Mouse (Mus musculus): ENCODE data around the gene Asap2. TPM values are rescaled to one million over a fixed set of nuclear protein-coding genes. Genes with fewer than 3 reads are reported as not detected.

Asap2 gene
- polyA plus RNA-seq, 1 experiment = 17.5 TPM

GRCm38 (mm10) chr12:21201485-21202269 is 211.4 kb downstream of the Asap2 start:
- no peak for TF ChIP-seq CTCF (IDR thresholded peaks at IDR 0.05; ENCODE audit: insufficient read depth, low read length)
- H3K4me1 ChIP-seq (ENCODE audit: control insufficient read depth, insufficient read depth, low read length) = peaks cover 5% of the 10 kb centered on the region
- no peak for DNase-seq
- WGBS = 78% methylated on average over 10 of the region's 10 CpGs
- no peak overlapping the region for H3K4me3 ChIP-seq (replicated peaks; ENCODE audit: extremely low read depth, low read depth, low read length)

GRCm38 (mm10) chr12:21204701-21205312 is 214.5 kb downstream of the Asap2 start:
- H3K4me1 ChIP-seq (ENCODE audit: control insufficient read depth, insufficient read depth, low read length) = peaks cover 5% of the 10 kb centered on the region
- H3K4me3 ChIP-seq (replicated peaks; ENCODE audit: extremely low read depth, low read depth, low read length) = no peak overlapping the region
- DNase-seq = no peak
- 15% methylated on average over 11 of the region's 11 CpGs for WGBS
- no peak for TF ChIP-seq POLR2A (IDR thresholded peaks at IDR 0.05; ENCODE audit: borderline replicate concordance, extremely low read depth, low read depth, low read length)

- TF ChIP-seq POLR2A (IDR thresholded peaks at IDR 0.05; ENCODE audit: borderline replicate concordance, extremely low read depth, low read depth, low read length) = no peak
- no peak for TF ChIP-seq CTCF (IDR thresholded peaks at IDR 0.05; ENCODE audit: insufficient read depth, low read length)
- H3K4me3 ChIP-seq (replicated peaks; ENCODE audit: extremely low read depth, low read depth, low read length) = no peak overlapping the region
- 88% methylated on average over 4 of the region's 4 CpGs for WGBS
- DNase-seq = no peak
- peaks cover 5% of the 10 kb centered on the region for H3K4me1 ChIP-seq (ENCODE audit: control insufficient read depth, insufficient read depth, low read length)
Observed at GRCm38 (mm10) chr12:21205799-21206198, 215.5 kb downstream of the Asap2 start.

GRCm38 (mm10) chr12:21207422-21207821 is 217.2 kb downstream of the Asap2 start:
- peaks cover 5% of the 10 kb centered on the region for H3K4me1 ChIP-seq (ENCODE audit: control insufficient read depth, insufficient read depth, low read length)
- DNase-seq = no peak
- 72% methylated on average over 5 of the region's 5 CpGs for WGBS
- no peak for TF ChIP-seq POLR2A (IDR thresholded peaks at IDR 0.05; ENCODE audit: borderline replicate concordance, extremely low read depth, low read depth, low read length)
- TF ChIP-seq CTCF (IDR thresholded peaks at IDR 0.05; ENCODE audit: insufficient read depth, low read length) = no peak
- no peak overlapping the region for H3K4me3 ChIP-seq (replicated peaks; ENCODE audit: extremely low read depth, low read depth, low read length)

GRCm38 (mm10) chr12:21208172-21208795 is 218.0 kb downstream of the Asap2 start:
- no peak for DNase-seq
- H3K4me3 ChIP-seq (replicated peaks; ENCODE audit: extremely low read depth, low read depth, low read length) = no peak overlapping the region
- WGBS = 50% methylated on average over 11 of the region's 11 CpGs
- no peak for TF ChIP-seq POLR2A (IDR thresholded peaks at IDR 0.05; ENCODE audit: borderline replicate concordance, extremely low read depth, low read depth, low read length)
- H3K4me1 ChIP-seq (ENCODE audit: control insufficient read depth, insufficient read depth, low read length) = peaks cover 5% of the 10 kb centered on the region

- 81% methylated on average over 10 of the region's 10 CpGs for WGBS
- Histone ChIP-seq H3K4me1 (ENCODE audit: control insufficient read depth, insufficient read depth, low read length) (peaks cover 5% of the 10 kb centered on the region), H3K4me3 (replicated peaks; ENCODE audit: extremely low read depth, low read depth, low read length) (no peak overlapping the region)
- DNase-seq = no peak
- TF ChIP-seq CTCF (IDR thresholded peaks at IDR 0.05; ENCODE audit: insufficient read depth, low read length) (no peak), POLR2A (IDR thresholded peaks at IDR 0.05; ENCODE audit: borderline replicate concordance, extremely low read depth, low read depth, low read length) (no peak)
Observed at GRCm38 (mm10) chr12:21209273-21209672, 219.0 kb downstream of the Asap2 start.

GRCm38 (mm10) chr12:21212876-21213275 is 222.6 kb downstream of the Asap2 start:
- Histone ChIP-seq H3K4me3 (replicated peaks; ENCODE audit: extremely low read depth, low read depth, low read length) (no peak overlapping the region), H3K4me1 (ENCODE audit: control insufficient read depth, insufficient read depth, low read length) (no peaks in the 10 kb centered on the region; the same call in 1 of the 2 replicates)
- DNase-seq = no peak
- WGBS = 91% methylated on average over 17 of the region's 17 CpGs
- TF ChIP-seq POLR2A (IDR thresholded peaks at IDR 0.05; ENCODE audit: borderline replicate concordance, extremely low read depth, low read depth, low read length) (no peak), CTCF (IDR thresholded peaks at IDR 0.05; ENCODE audit: insufficient read depth, low read length) (no peak)

GRCm38 (mm10) chr12:21214551-21215165 is 224.4 kb downstream of the Asap2 start:
- H3K4me1 ChIP-seq (ENCODE audit: control insufficient read depth, insufficient read depth, low read length) = no peaks in the 10 kb centered on the region
- TF ChIP-seq CTCF (IDR thresholded peaks at IDR 0.05; ENCODE audit: insufficient read depth, low read length) (no peak), POLR2A (IDR thresholded peaks at IDR 0.05; ENCODE audit: borderline replicate concordance, extremely low read depth, low read depth, low read length) (no peak)
- 90% methylated on average over 8 of the region's 8 CpGs for WGBS
- H3K4me3 ChIP-seq (replicated peaks; ENCODE audit: extremely low read depth, low read depth, low read length) = no peak overlapping the region
- no peak for DNase-seq

GRCm38 (mm10) chr12:21217776-21218444 is 227.7 kb downstream of the Asap2 start:
- DNase-seq = no peak
- WGBS = 43% methylated on average over 11 of the region's 11 CpGs
- Histone ChIP-seq H3K4me1 (ENCODE audit: control insufficient read depth, insufficient read depth, low read length) (no peaks in the 10 kb centered on the region), H3K4me3 (replicated peaks; ENCODE audit: extremely low read depth, low read depth, low read length) (no peak overlapping the region)
- TF ChIP-seq CTCF (IDR thresholded peaks at IDR 0.05; ENCODE audit: insufficient read depth, low read length) (no peak), POLR2A (IDR thresholded peaks at IDR 0.05; ENCODE audit: borderline replicate concordance, extremely low read depth, low read depth, low read length) (no peak)

All from lung, adult 2 months (tissue).